Mouse (Mus musculus): ENCODE measurements at regions not wholly inside any gene's neighbourhood (a gene's known extent, or its start where the extent isn't known, plus 50 kb on each side); places are given as distances from the start of the nearest gene placed in this dataset.

DNA sequence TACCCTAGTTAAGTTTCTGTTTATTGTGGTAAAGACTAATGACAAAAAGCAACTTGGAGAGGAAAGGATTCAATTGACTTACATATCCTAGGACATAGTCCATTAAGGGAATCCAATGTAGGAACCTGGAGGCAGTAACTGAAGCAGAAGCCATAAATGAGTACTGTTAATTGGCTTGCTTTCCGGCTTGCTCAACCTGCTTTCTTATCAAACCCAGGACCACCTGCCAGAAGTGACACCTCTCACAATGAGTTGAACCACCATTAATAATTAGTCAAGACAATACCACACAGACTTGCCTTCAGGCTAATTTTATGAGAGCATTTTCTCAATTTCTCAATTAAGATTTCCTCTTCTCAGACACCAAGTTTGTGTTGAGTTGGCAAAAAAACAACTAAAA, 148.8 kb downstream of the Ccser2 start:
- DNase-seq, result no peak

DNA sequence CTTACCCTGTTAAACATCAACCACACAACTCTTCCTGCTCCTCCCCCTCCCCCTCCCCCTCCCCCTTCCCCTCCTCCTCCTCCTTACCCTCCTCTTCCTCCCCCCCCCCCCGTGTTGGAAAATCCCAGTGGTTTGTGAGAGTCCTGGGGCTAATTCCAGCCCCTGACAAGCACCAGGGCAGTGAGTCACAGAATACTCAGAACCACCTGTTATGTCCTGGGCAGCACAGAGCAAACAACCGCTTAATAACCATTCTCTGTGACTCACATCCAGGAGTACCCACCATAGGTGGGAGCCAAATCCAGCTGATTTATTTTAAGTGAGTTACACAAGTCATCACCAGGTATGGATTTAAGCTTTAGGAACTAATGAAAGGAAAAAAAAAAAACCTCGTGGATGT, 166.2 kb downstream of the Ccser2 start:
- no peak for DNase-seq

DNA sequence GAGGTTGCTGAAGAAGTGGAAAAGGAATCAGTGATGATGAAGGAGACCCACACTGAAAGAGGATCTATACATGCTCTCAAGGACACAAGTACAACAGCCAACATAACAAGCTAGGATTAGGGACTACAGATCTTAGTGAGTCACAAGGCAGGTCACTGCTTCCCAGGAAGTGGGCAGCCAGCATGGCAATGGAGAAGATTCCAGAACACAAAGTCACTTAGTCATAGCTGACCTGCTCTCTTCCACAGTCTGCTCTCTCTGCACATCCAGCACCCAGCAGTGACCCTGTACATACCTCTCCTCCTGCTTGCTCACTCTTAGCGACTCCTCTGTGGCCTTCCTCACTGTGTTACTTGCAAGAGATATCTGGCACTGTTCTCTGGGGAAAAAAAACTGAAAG, 168.8 kb downstream of the Ccser2 start:
- no peak for DNase-seq

DNA sequence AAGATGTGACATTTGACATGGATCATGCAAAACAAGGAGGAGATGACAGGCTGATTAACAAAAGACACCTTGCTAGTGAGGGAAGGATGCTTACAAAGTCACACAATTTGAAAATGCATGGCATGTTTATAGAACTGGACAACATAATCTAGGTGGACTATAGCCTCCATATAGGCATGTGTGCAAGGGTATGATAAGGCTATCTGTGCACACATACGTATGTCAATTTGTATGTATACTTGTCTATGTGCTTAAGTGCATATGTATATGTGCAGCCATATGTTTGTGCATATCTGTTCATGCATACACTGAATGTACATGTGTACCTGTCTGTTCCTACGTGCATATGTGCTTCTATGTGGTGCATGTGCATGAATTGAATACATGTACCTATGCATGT, 186.7 kb downstream of the Ccser2 start:
- no peak for DNase-seq

DNA sequence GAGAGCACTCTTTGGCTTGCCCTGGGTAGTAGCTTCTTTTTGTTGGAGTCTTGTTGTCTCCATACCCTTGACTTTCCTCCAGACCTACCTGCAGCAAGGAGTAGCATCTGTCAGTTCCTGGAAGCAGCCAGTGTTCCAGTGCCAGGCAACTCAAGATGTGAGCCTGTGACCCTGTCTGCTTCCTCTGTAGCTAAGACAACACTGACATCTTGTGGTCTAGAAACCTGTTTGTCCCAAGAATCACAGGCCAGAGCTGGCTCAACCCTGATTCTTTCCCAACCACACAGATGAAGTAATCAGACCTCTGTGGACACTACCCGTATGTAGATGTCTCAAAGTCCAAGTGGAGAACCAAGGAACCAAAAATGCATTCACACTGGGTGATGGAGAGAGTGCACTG, 189.6 kb downstream of the Ccser2 start:
- DNase-seq, result no peak

DNA sequence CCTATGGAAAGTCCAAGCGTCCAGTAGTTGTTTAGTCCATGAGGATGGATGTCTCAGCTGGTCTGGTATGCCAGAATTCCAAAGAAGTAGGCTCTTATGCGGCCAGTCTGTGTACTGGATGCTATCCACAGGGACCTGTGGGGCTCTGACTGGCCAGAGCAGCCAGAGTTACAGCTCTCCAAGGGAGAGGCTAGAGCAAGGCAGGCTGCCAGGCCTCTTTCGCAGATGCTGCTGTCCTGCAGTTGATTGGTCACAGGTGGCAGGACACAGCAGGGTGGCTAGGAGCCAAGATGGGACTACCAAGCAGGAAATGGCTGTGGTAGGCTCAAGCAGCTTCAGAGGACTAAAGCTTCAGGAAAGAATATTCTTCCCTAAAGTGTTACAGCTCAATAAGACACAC, 194.2 kb downstream of the Ccser2 start:
- DNase-seq, result no peak

DNA sequence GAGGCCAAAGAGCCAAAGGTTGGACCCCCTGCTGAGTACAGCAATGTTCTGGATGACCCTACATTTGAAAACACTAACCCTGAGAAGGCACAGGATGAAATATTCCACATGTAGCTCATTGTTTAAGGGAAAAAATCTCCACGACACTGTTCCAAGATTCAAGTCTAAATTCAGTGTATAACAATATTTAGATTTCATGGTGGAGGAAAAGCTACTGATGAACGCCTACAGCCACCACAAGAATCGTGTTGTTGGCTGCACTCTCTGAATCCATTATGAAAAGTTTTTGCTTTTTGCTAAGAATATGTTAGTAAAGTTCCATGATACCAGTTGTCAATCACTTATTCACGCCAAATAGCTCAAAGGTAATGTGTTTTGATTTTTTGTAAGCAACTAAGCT, 204.2 kb downstream of the Ccser2 start:
- DNase-seq, result no peak

DNA sequence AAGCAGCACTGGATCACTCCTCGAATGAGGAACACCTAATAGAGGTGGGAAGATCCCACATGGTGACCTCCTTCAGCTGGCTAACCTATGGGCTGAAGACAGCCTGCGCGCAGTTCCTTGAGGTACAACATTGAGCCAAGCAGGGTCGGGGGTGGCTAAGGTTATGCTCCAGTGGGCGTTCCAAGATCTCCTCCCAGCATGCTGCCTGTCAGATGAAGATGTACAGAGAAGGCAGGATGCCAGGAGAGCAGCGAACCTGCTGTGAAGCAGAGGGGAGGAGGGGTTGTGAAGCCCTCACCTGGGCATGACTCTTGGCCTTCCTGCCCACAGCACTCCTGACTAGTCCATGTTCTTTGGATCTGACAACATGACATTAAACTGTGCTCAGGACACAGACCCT, 212.5 kb downstream of the Ccser2 start:
- no peak for DNase-seq

DNA sequence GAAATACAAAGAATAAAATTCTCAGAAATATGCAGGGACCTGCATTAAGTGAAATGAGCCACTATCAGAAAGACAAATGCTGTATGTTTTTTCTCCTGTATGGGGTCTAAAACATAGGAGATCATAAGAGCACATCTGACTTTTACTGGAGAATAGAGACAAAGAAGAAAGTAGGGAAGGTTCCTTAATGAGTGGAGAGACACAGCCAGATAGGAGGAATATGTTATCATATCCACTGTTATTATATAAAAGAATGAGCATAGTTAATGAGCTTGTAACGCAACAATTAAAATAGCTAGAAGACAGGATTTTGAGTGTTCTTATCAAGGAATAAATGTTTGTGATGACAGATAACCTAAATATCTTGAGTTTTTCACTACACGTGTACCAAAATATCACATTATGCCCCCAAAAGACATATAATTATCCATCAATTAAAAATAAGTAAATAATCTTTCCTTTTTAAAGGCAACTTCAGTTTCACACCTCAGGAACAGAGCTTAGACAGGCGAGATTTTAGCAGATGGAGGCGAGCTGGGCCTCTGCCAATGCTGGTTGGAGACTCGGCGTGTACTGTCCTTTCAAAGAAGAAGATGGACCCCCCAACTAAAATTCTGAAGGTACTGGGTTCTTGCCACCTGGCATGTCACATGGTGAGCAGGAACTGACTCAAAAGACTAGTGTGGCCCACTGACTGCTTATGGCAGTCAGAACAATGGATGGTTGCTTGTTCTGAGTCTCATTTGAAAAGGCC, 220.3 kb downstream of the Ccser2 start:
- DNase-seq, result no peak

DNA sequence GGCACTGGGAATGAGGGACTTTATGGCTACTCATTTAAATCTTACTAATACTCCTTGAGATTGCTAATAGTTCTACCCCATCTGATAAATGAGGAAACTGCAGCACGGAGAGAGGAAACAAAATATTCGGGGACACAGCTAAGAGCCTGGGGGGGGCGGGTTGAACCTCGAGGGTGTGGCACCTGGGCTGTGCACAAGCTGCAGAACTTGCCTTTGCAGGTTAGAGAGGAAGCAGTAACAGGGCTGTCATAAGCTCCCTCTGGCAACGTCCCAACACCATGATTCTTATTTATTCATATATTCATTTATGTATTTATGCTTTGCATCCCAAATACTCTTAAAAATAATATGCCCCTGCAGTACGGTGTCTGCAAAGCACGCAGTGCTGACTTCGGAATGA, 237.5 kb downstream of the Ccser2 start:
- no peak for DNase-seq

DNA sequence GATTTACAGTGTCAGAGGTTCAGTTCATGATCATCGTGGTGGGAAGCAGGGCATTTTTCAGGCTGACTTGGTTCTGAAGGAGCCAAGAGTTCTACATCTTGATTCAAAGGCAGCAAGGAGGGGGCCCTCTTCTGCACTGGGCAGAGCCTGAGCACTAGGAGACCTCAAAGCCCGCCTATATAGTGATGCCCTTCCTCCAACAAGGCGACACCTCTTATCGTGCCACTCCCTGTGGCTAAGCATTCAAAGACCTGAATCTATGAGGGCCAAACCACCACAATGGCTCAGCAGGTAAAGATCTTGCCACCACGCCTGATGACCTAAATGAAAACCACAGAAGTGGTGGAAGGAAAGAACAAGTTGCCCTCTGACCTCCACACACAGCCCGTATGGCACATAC, 242.5 kb downstream of the Ccser2 start:
- no peak for DNase-seq

DNA sequence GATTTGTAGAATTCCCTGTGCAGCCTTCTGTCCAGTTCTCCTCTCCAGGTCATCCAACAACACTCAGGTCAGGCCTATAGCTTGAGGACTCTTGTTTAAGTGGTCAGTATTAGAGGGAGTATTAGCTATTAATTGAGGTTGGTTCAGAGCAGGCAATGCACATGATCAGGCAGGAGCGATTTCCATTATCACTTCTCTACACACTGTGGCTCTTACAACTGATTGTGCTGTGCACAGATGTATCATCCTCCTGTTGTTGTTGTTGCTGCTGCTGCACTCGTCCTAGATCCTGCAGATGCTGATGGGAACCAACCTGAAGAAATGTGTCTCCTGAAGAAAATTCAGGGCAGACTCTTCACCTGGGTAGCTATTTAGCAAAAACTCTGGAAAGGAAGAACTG, 252.9 kb downstream of the Ccser2 start:
- DNase-seq, result no peak

DNA sequence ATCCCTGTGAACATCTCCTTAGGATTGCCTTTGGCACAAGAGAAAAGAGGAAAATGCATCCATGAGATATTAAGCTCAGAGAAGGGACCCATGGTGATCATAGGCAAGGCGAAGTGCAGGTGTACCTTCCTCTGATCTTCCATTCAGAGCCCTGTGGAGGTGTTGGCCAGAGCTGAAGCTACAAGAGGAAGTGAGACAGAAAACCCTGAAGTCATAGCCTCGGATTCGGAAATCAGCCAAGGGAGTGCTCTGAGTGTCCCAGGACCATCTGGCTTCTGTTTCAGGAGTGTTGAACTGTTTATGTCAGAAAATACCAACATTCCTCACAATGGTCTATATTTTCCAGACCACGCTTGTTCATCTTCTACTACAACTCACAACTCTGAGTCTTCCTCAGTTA, 271.6 kb downstream of the Ccser2 start:
- no peak for DNase-seq

DNA sequence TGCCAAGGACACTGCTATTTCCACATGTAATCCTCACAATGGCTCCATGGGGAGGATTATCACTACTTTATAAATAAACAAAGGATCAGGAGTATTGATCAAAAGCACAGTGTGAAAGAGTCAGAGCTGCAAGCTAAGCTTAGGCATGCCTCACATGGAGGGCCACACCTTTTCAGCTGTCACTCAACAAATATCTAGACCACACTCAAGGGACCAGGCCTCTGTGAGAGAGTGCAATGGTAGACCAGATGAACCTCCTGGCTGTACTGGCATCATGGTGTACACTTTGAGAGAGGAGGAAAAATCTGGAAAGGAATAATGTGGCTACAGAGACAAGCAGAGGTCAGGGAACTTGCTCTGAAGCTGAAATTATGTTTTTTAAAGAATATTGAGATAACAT, 276.6 kb downstream of the Ccser2 start:
- DNase-seq, result no peak

DNA sequence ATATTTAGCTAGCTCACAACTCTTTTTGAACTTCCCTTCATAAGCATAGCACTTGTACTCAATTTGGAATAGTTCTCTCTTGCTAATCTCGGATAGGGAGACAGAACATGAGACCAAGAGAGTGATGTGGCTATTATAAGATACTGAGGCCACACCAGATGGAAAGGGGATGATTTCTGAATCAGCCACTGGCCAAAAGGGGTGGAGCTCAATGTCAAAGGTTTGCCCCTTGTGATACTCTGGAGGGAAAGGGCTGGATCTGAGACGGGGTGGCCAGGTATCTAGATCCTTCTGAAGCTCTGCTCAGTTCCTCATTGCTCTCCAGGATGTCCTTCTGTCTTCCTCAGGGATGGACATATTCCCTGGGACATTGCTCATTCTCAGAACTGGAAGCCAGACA, 277.6 kb downstream of the Ccser2 start:
- no peak for DNase-seq

DNA sequence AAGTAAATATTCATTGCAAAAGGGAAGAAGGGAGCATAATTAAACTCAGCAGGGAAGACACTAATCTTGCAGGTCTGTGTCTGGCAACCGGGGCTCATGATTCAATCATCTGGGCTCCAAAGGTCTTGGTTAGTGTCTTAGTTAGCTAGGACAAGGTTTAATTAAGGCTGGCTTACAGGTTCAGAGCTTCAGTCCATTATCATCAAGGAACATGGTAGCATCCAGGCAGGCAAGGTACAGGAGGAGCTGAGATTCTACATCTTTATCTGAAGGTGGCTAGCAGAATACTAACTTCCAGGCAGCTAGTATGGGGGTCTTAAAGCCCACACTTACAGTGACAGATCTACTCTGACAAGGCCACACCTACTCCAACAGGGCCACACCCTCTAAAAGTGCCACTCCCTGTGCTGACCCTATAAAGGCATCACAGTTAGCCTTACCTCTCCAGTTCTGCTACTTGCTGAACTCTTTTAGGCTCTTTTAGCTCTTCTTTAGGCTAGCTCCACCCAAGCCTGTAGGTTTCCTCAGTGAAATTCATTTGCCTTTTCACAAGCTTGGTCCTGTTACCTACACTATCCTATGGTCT, 309.8 kb downstream of the Ccser2 start:
- no peak for DNase-seq

DNA sequence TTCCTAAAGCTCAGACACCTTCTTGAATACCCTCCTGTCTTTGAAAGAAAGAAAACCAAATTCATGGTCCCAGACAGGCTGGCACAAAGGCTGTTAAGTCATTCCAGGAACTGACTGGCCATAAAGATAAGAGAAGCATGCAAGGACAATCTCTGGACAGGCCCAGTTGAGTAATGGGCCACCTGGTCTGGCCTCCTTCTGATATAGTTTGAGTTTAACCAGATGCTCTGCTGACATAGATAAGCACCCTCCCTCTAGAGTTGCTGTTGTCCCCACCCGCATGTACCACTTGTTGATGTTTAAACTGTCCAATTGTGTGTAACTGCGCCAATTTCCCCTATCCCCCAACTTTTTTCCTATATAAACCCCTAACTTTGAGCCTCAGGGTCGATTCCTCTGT, 310.4 kb downstream of the Ccser2 start:
- no peak for DNase-seq

DNA sequence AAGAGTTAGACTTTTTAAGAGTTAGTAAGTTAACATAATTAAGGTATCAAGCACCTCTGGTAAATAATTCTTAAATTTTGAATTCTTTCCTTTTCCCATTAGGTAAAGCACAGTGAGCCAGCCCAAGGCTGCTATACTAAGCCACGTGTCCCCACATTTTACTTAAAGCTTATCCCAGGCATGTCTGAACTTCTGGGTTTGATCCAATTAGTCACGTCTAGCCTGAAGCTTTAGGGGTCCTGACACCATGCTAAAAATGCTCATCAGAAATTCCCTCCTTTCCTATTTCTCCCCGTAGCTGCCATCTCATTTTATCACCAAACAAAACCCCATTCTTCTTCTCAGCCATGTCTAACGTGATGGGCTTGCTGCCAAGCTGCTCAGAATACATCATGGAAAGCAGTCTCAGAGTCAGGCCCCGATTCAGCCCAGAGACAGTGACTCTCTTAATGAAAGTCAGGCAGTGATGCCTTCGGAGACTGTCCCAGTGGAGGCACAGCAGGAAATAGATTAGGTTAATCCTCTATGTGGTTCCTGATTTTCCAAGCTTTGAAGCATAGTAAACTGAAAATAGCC, 315.5 kb downstream of the Ccser2 start:
- no peak for DNase-seq

DNA sequence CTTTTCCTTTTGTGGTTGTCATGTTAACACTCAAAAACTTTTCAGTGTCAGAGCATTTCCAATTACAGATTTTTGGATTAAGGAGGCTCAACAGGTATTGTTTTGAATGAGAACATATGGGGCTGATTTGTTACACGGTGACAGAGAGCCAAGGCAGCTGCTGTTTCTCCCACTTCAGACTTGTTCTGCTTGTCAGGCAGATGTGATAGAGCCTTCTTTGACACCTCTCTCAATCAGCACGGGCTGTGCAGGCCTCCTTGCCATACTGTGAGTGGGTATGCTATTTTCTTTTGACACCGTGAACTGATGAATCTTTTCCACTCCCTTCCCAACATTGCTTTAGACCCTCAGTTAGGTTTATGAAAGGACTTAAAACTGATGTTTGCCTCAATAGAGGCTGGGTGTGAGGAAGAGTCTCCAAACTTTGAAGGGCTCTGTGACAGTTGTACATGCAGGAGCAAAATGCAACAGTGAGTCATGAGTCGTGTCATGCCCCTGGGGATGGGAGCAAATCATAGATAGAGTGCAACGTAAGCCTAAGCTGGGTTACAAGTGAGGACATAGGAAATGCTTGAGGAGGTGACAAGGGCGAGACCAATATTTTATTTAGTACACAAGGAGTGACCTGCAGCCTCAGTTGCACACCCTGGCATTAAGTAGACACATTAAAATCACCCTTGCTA, 317.4 kb downstream of the Ccser2 start:
- DNase-seq, result no peak

DNA sequence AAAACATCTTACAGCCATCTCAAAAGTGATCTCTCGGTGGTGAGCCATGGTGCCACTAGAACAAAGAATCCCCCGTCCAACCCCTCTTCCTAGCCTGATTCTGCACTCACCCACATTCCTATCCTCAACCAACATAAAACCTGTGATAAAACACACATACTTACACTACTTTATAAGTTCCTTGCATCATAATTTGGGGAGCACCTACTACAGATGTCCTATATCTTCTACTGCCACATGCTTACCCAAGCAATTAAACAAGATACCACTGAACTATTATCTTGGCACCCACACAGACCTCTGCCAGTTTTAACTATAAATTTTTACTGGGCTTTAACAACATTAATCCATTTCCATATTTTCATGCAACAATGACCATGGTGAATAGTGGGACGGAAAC, 321.9 kb downstream of the Ccser2 start:
- DNase-seq, result no peak

DNA sequence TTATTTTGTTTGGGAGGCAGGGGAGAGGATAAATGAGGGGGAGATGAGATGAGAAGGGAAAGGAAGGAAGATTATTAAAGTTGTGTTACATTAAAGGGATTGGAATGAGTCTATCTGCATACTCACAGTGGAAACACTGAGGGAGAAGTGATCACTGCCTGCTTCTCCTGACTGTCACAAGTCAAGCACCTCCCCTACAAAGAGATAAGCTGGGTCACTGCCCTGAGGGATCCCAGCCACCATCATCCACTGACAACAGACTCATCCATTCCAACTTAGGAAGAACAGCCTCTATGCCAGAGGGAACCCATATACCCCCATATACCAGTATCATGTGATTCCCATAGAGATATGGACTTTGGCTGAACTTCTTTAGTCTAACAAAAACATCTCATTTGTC, 322.3 kb downstream of the Ccser2 start:
- no peak for DNase-seq

DNA sequence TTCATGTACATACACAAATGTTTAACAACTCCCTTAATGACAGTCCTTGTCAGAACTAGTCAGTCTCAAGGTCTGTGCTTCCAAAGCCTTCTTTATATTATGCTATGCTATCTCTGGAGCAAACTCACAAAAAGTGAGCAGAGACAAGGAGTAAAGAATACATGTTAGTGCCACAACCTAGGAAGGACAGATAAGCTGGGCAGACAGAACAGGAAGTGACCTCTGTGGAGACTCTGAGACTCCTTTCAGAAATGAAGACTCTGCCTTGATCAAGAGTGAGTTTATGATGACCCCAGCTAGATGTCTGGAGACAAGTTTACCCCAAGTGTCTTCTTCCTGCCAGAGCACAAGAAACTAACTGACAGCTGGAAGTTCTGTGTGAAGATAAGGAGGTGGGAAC, 343.8 kb downstream of the Ccser2 start:
- no peak for DNase-seq

DNA sequence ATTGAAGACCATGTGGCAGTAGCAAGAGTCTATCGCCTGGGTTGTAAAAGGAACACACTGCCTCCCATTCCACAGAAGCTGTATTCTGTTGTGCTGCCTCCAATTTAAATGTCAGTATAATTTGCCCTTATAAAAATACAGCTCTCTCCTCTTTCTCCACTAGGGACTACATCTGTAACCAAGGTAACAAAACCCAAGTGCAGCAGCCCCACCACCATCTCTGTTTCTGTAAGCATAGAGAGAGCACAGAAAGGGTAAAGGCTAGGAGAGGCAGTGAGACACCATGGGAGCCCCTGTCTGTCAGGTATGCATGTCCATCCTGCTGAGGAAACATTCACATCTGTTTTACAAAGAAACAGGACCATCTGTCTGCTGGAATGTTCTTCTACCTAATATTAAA, 344.4 kb downstream of the Ccser2 start:
- no peak for DNase-seq

DNA sequence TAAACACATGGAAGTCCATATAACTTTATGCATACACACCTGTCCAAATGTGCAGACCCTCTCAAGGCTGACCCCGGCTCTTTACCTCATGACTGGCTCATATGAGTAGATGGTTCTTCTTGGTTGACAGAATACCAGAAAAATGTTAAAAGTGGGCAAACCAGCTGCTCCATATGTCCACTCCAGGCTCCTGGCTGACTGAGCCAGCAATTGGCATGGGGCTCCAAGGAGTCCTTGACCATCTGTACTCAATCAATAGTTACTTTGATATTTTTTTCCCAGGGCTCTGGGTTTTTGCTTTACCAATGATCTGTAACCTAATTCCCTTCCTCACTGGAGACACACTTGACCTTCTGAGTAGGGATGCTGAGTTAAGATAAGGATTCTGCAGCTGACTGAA, 345.5 kb downstream of the Ccser2 start:
- no peak for DNase-seq

Measured in adrenal gland, adult 8-10 months (tissue).